Mouse (Mus musculus) testis, adult 2 months (tissue): ENCODE data around the gene Ifnb1. TPM values are rescaled to one million over a fixed set of nuclear protein-coding genes. Genes with fewer than 3 reads are reported as not detected.

Experiments
- H3K27ac ChIP-seq: fragments of 200-500 bp; 2 replicates; pipeline ENCODE4 v1.5.1; 2012; ENCODE audit warnings: low read depth, low read length; ENCODE audit not compliant: control insufficient read depth, insufficient read depth
- H3K27me3 ChIP-seq: fragments of 200-500 bp; 2 replicates; pipeline ENCODE4 v1.6.1; 2012; ENCODE audit warnings: mild to moderate bottlenecking, low read length, moderate library complexity; ENCODE audit not compliant: control insufficient read depth, insufficient read depth
- H3K36me3 ChIP-seq: fragments of 200-500 bp; 2 replicates; pipeline ENCODE4 v1.6.1; 2012; ENCODE audit warnings: mild to moderate bottlenecking, low read length; ENCODE audit not compliant: control insufficient read depth, insufficient read depth
- H3K4me1 ChIP-seq: fragments of 200-500 bp; 2 replicates; pipeline ENCODE4 v1.6.1; 2012; ENCODE audit warnings: low read length; ENCODE audit not compliant: control insufficient read depth, insufficient read depth
- H3K4me3 ChIP-seq: fragments of 200-500 bp; 2 replicates; pipeline ENCODE4 v1.5.1; 2012; ENCODE audit warnings: low read depth, mild to moderate bottlenecking, low read length, moderate library complexity, mixed read lengths; ENCODE audit not compliant: control insufficient read depth
- CTCF ChIP-seq: fragments of 200-500 bp; IDR thresholded peaks from 2 replicates; pipeline ENCODE4 v1.5.1; 2012; ENCODE audit warnings: low read depth, mild to moderate bottlenecking, inconsistent platforms, low read length, moderate library complexity; ENCODE audit not compliant: control insufficient read depth, insufficient read depth, insufficient replicate concordance
- POLR2A ChIP-seq: fragments of 200-500 bp; IDR thresholded peaks from 2 replicates; pipeline ENCODE4 v1.6.1; 2012; ENCODE audit warnings: low read depth, mild to moderate bottlenecking, inconsistent platforms, low read length, moderate library complexity; ENCODE audit not compliant: control insufficient read depth
- polyA plus RNA-seq: library from polyadenylated mRNA; depleted of rRNA; stranded (reverse); fragments of >200 nt; gene quantifications from 2 replicates; pipeline ENCODE4 v1.2.3, GENCODE M21; 2012; rRNA removed

The Ifnb1 gene
- polyA plus RNA-seq, 1 experiment, result not detected

DNA sequence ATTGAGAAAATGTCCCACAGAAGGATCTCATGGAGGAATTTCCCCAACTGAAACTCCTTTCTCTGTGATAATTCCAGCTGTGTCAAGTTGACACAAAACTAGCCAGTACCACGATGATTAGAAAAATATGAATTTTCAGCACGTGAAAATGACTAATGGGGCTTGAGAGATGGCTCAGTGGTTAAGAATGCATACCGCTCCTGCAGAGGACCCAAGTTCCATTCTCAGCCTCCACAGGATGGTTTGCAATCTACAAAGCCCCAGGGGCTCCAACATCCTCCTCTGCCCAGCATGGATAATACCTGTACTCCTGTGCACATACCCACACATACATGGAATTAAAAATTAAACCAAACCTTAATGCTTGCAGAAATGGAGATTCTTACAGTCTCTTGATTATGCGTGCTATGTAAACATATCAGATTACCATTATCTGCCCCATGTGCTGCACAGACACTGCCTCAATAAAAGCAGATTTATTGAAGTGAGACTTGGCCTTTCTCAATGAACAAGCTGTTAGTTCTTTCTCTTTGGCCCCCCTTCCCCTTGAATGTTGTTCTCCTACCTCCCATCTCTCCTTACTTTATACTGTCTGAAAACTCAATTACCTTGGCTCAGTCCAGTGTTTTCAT, 44.3 kb downstream of the Ifnb1 start:
- Histone ChIP-seq H3K4me1 (no peaks in the 10 kb centered on the region), H3K4me3 (no peak overlapping the region), H3K36me3 (no peaks in the 10 kb centered on the region), H3K27me3 (no peaks in the 10 kb centered on the region), H3K27ac (no peak overlapping the region)
- TF ChIP-seq CTCF (no peak), POLR2A (no peak)

DNA sequence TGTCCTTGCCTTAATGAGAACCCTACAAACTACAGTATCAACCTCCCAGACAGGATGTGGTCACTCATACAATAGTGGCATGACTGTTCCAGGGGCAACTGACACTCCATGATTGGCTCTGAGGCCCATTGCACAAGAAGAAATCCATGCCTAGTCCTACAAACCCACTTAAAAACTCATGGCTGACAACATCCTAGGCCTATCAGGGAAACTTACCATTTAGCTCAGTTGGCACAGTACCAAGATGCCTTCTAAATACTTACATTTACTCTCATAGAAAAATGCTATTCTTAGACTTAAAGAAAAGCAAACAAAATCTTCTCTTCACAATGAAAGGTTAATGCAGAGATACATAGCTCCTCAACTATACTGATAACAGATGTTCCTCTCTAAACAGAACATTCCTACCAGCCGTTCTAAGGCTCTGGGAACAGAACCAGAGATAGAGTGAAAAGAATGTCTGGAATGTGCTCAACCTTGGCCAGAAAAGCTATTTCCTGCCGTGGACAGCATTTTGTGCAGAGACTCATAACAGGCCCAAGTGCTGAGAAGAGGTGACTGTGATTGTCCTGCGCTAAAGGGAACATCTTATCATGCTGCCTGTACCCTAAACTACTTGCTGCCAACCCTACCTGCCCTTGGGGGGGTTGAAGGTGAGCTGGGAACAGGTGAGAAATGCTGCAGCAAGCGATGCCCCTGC, 45.9 kb downstream of the Ifnb1 start:
- H3K27ac ChIP-seq, result no peak overlapping the region

GRCm38 (mm10) chr4:88476084-88476483, 46.5 kb downstream of the Ifnb1 start:
- no peaks in the 10 kb centered on the region for H3K4me1 ChIP-seq
- TF ChIP-seq POLR2A (no peak), CTCF (no peak)

More for the DNA sequence above, 45.9 kb downstream of the Ifnb1 start:
- Histone ChIP-seq H3K27me3 (no peaks in the 10 kb centered on the region), H3K36me3 (no peaks in the 10 kb centered on the region), H3K4me1 (no peaks in the 10 kb centered on the region), H3K4me3 (no peak overlapping the region)
- TF ChIP-seq POLR2A (no peak), CTCF (no peak)

More at GRCm38 (mm10) chr4:88476084-88476483, 46.5 kb downstream of the Ifnb1 start:
- no peaks in the 10 kb centered on the region for H3K27me3 ChIP-seq
- H3K27ac ChIP-seq, result no peak overlapping the region
- H3K36me3 ChIP-seq, result no peaks in the 10 kb centered on the region
- H3K4me3 ChIP-seq, result no peak overlapping the region

Other genes with a start within 250 kb of the Ifnb1 start
- 0.90 and 1.4 TPM in 2 replicates for gene Hacd4, start 83.8 kb downstream of the Ifnb1 start, polyA plus RNA-seq
- gene Ifna15, start 35.5 kb upstream of the Ifnb1 start, polyA plus RNA-seq, result not detected in 2 replicates
- not detected in 2 replicates for gene Ifna14, start 49.0 kb upstream of the Ifnb1 start, polyA plus RNA-seq
- not detected in 2 replicates for gene Ifna9, start 69.6 kb upstream of the Ifnb1 start, polyA plus RNA-seq
- gene Ifna12, start 80.6 kb upstream of the Ifnb1 start, polyA plus RNA-seq, result not detected in 2 replicates
- not detected in 2 replicates for gene C87499, start 111.6 kb upstream of the Ifnb1 start, polyA plus RNA-seq
- not detected in 2 replicates for gene Ifna13, start 121.7 kb upstream of the Ifnb1 start, polyA plus RNA-seq
- not detected in 2 replicates for gene Ifna16, start 154.2 kb upstream of the Ifnb1 start, polyA plus RNA-seq
- gene Ifna2, start 161.1 kb upstream of the Ifnb1 start, polyA plus RNA-seq, result not detected in 2 replicates
- 0.38 and 0.62 TPM in 2 replicates for gene Ifnab, start 168.6 kb upstream of the Ifnb1 start, polyA plus RNA-seq
- 1.1 and 1.7 TPM in 2 replicates for gene Gm26566, start 199.0 kb upstream of the Ifnb1 start, polyA plus RNA-seq
- gene Klhl9, start 199.7 kb upstream of the Ifnb1 start, polyA plus RNA-seq, result 5.4 TPM in 2 replicates
- gene Gm13271, start 232.1 kb upstream of the Ifnb1 start, polyA plus RNA-seq, result not detected in 2 replicates
- not detected in 2 replicates for gene Gm13283, start 237.3 kb upstream of the Ifnb1 start, polyA plus RNA-seq